Mouse (Mus musculus): ENCODE measurements around the gene Slc35a5. TPM values are rescaled to one million over a fixed set of nuclear protein-coding genes. Genes with fewer than 3 reads are reported as not detected.

The Slc35a5 gene
- polyA plus RNA-seq, 1 experiment from 2014 or later: 14.8 TPM

Other genes starting within 250 kb of the Slc35a5 start
- not detected in 2 replicates for gene Cd200r3, start 215.0 kb downstream of the Slc35a5 start, polyA plus RNA-seq (2014; fragmentation: Nextera tagmentation; extraction: Ambion mirVana)
- gene Ccdc80, start 65.3 kb downstream of the Slc35a5 start, polyA plus RNA-seq (2014; fragmentation: Nextera tagmentation; extraction: Ambion mirVana): 27.1 and 27.4 TPM in 2 replicates
- 41.1 and 41.6 TPM in 2 replicates for gene Atg3, start 79 bp upstream of the Slc35a5 start, polyA plus RNA-seq (2014; fragmentation: Nextera tagmentation; extraction: Ambion mirVana)
- 0.32 and 0.45 TPM in 2 replicates for gene Btla, start 65.6 kb upstream of the Slc35a5 start, polyA plus RNA-seq (2014; fragmentation: Nextera tagmentation; extraction: Ambion mirVana)